Mouse (Mus musculus) forebrain, embryonic 14.5 days (tissue): Measurements from ENCODE around the gene Rasgef1b. TPM values are rescaled to one million over a fixed set of nuclear protein-coding genes. Genes with fewer than 3 reads are reported as not detected.

Experiments used
- ATAC-seq: fragments of 200-750 bp; cut with Nextera tagmentation; 2 replicates; pipeline ENCODE4 v1.8.0; 2017; ENCODE audit warnings: mild to moderate bottlenecking, moderate library complexity
- DNase-seq: peaks from one replicate; pipeline ENCODE4 v3.0.0-alpha.2; 2015; ENCODE audit warnings: low spot score
- H3K27ac ChIP-seq: fragments of 300-500 bp; sonication (generic); 2 replicates; pipeline ENCODE4 v1.5.1; 2014; ENCODE audit warnings: low read depth, mild to moderate bottlenecking, control low read depth, low read length, moderate library complexity
- H3K27me3 ChIP-seq: fragments of 300-500 bp; sonication (generic); replicated peaks from 2 replicates; pipeline ENCODE4 v1.6.1; 2014; ENCODE audit warnings: low read length, control low read depth, mixed read lengths; ENCODE audit not compliant: control insufficient read depth, insufficient read depth
- H3K36me3 ChIP-seq: fragments of 300-500 bp; sonication (generic); 2 replicates; pipeline ENCODE4 v1.6.1; 2014; ENCODE audit warnings: low read length, control low read depth; ENCODE audit not compliant: control insufficient read depth, insufficient read depth
- H3K4me1 ChIP-seq: fragments of 300-500 bp; sonication (generic); 2 replicates; pipeline ENCODE4 v1.6.1; 2014; ENCODE audit warnings: antibody characterized with exemption, low read length, control low read depth; ENCODE audit not compliant: control insufficient read depth, insufficient read depth
- H3K4me2 ChIP-seq: fragments of 300-500 bp; sonication (generic); 2 replicates; pipeline ENCODE4 v1.6.1; 2014; ENCODE audit warnings: mild to moderate bottlenecking, control low read depth, low read length
- H3K4me3 ChIP-seq: fragments of 300-500 bp; sonication (generic); 2 replicates; pipeline ENCODE4 v1.5.1; 2014; ENCODE audit warnings: low read depth, low read length, control low read depth
- H3K9ac ChIP-seq: fragments of 300-500 bp; sonication (generic); 2 replicates; pipeline ENCODE4 v1.6.1; 2014; ENCODE audit warnings: mild to moderate bottlenecking, low read length, control low read depth, moderate library complexity
- H3K9me3 ChIP-seq: fragments of 300-500 bp; sonication (generic); replicated peaks from 2 replicates; pipeline ENCODE4 v1.6.1; 2016; ENCODE audit warnings: low read length, control low read depth, mixed read lengths; ENCODE audit not compliant: control insufficient read depth
- WGBS: fragments of 180-500 bp; shearing (Covaris S2); extraction: QIAGEN DNeasy Blood & Tissue Kit; methylation state at CpG from one replicate; pipeline ENCODE4 v1.1.7; 2014; 5-methylcytosine and 5-hydroxymethylcytosine counted together
- polyA plus RNA-seq: library from polyadenylated mRNA; unstranded; fragments of >200 nt; fragmentation: Nextera tagmentation; extraction: Ambion mirVana; gene quantifications from 2 replicates; pipeline ENCODE4 v1.2.1, GENCODE M21; 2014

Rasgef1b gene
- polyA plus RNA-seq, 1 experiment from 2014 or later = 97.5 TPM

- WGBS = 90% methylated on average over 5 of the region's 5 CpGs
- no peaks in the 10 kb centered on the region for H3K36me3 ChIP-seq
- ATAC-seq (no peak), DNase-seq (no peak)
- 0 out of 2 replicates have a peak, but pooled peaks cover 3% of the 10 kb centered on the region for H3K4me1 ChIP-seq
- H3K4me3 ChIP-seq = no peak overlapping the region
- no peaks in the 10 kb centered on the region for H3K9me3 ChIP-seq
- H3K27me3 ChIP-seq = no peaks in the 10 kb centered on the region
- no peak overlapping the region for H3K27ac ChIP-seq
- H3K9ac ChIP-seq = no peak overlapping the region
- no peak overlapping the region for H3K4me2 ChIP-seq
These were observed 369.6 kb downstream of the Rasgef1b start for GRCm38 (mm10) chr5:99359251-99359650.

- no peaks in the 10 kb centered on the region for H3K27me3 ChIP-seq
- H3K9ac ChIP-seq = no peak overlapping the region
- 64% methylated on average over 5 of the region's 5 CpGs for WGBS
- H3K4me3 ChIP-seq = no peak overlapping the region
- H3K4me2 ChIP-seq = no peak overlapping the region
- peak; percentile 47 for DNase-seq
- no peaks in the 10 kb centered on the region for H3K36me3 ChIP-seq
- H3K27ac ChIP-seq = no peak overlapping the region
- H3K9me3 ChIP-seq = no peaks in the 10 kb centered on the region
- 0 out of 2 replicates have a peak, but pooled peaks cover 3% of the 10 kb centered on the region for H3K4me1 ChIP-seq
- no peak for ATAC-seq
These were observed 374.2 kb downstream of the Rasgef1b start for GRCm38 (mm10) chr5:99354640-99355132.

GRCm38 (mm10) chr5:99350030-99350429, 378.8 kb downstream of the Rasgef1b start:
- Histone ChIP-seq H3K36me3 (no peaks in the 10 kb centered on the region), H3K9ac (no peak overlapping the region), H3K4me3 (no peak overlapping the region), H3K9me3 (no peaks in the 10 kb centered on the region), H3K4me1 (0 out of 2 replicates have a peak, but pooled peaks cover 3% of the 10 kb centered on the region), H3K4me2 (no peak overlapping the region), H3K27ac (no peak overlapping the region), H3K27me3 (no peaks in the 10 kb centered on the region)
- no peak for DNase-seq
- 37% methylated on average over 4 of the region's 4 CpGs for WGBS
- no peak for ATAC-seq

GRCm38 (mm10) chr5:99348257-99348849, 380.5 kb downstream of the Rasgef1b start:
- Histone ChIP-seq H3K27me3 (no peaks in the 10 kb centered on the region), H3K4me1 (no peaks in the 10 kb centered on the region), H3K4me2 (no peak overlapping the region), H3K36me3 (no peaks in the 10 kb centered on the region), H3K9ac (no peak overlapping the region), H3K9me3 (no peaks in the 10 kb centered on the region), H3K27ac (no peak overlapping the region), H3K4me3 (no peak overlapping the region)
- 79% methylated on average over 8 of the region's 8 CpGs for WGBS
- DNase-seq = peak; percentile 45
- ATAC-seq = no peak

DNA sequence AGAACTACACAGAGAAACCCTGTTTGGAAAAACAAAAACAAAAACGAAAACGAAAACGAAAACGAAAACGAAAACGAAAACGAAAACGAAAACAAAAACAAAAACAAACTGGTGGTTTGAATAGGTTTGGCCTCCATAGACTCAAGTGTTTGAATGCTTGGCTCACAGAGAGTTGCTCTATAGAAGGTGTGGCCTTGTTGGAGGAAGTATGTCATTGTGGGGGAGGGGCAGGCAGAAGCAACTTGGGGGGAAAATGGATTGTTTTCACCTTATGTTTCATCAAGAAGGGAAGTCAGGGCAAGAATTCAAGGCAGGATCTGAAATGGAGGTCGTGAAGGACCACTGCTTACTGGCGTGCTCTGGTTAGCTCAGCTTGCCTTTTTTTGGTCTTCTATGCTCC, 386.3 kb downstream of the Rasgef1b start:
- H3K9me3 ChIP-seq = no peaks in the 10 kb centered on the region
- H3K4me2 ChIP-seq = no peak overlapping the region
- H3K4me1 ChIP-seq = no peaks in the 10 kb centered on the region
- H3K4me3 ChIP-seq = no peak overlapping the region
- no peaks in the 10 kb centered on the region for H3K27me3 ChIP-seq
- ATAC-seq (no peak), DNase-seq (no peak)
- 97% methylated on average over 10 of the region's 10 CpGs for WGBS
- no peak overlapping the region for H3K9ac ChIP-seq
- no peaks in the 10 kb centered on the region for H3K36me3 ChIP-seq
- H3K27ac ChIP-seq = no peak overlapping the region

- WGBS = 72% methylated on average over 8 of the region's 8 CpGs
- Histone ChIP-seq H3K4me2 (no peak overlapping the region), H3K9ac (no peak overlapping the region), H3K36me3 (no peaks in the 10 kb centered on the region), H3K27ac (no peak overlapping the region), H3K4me1 (no peaks in the 10 kb centered on the region), H3K9me3 (no peaks in the 10 kb centered on the region), H3K27me3 (no peaks in the 10 kb centered on the region), H3K4me3 (no peak overlapping the region)
- ATAC-seq (no peak), DNase-seq (no peak)
These were observed 388.4 kb downstream of the Rasgef1b start for GRCm38 (mm10) chr5:99340311-99340989.

DNA sequence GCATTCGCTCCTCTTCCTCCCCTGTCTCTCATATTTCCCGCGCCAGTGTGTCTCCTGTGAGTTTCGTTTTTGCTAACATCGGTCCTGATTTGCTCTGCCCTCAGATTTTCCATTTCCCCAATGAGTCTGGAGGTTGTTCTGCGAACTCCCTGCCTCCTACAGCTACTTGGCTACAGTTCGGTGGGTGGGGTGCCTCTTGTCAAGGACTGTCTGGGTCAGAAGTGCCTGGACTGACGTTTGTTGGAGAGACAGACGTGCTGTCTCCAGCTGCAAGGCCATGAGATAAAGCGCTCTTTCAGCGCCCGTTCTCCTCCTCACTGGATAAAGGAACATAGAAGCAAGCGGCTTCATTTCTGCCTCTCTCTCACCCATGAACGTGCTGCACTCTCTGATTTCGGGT, 389.1 kb downstream of the Rasgef1b start:
- no peaks in the 10 kb centered on the region for H3K9me3 ChIP-seq
- no peak overlapping the region for H3K4me3 ChIP-seq
- H3K27me3 ChIP-seq = no peaks in the 10 kb centered on the region
- WGBS = 74% methylated on average over 15 of the region's 15 CpGs
- H3K4me2 ChIP-seq = no peak overlapping the region
- H3K4me1 ChIP-seq = no peaks in the 10 kb centered on the region
- no peak for ATAC-seq
- H3K9ac ChIP-seq = no peak overlapping the region
- H3K27ac ChIP-seq = no peak overlapping the region
- DNase-seq = no peak
- H3K36me3 ChIP-seq = no peaks in the 10 kb centered on the region

DNA sequence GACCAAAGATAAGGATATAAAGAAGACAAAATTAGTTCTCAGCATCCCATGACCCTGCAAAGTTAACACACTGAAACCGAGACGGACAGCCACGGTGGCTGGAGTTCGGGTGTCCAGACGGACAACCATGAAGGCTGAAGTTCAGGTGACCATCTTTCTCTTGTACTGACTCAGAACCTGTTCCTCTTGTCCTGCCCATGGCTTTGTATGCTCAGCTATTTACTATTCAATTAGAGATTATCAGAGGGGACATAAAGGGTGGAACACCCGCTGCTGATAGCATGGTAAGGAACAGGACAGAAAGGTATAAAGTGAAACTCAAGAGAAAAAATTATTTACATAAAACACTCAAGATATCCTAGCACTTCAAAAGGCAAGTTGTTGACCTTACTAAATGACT, 390.0 kb downstream of the Rasgef1b start:
- no peak overlapping the region for H3K4me3 ChIP-seq
- H3K27ac ChIP-seq = no peak overlapping the region
- H3K9me3 ChIP-seq = no peaks in the 10 kb centered on the region
- ATAC-seq (no peak), DNase-seq (no peak)
- no peaks in the 10 kb centered on the region for H3K4me1 ChIP-seq
- no peaks in the 10 kb centered on the region for H3K27me3 ChIP-seq
- H3K9ac ChIP-seq = no peak overlapping the region
- H3K4me2 ChIP-seq = no peak overlapping the region
- WGBS = 90% methylated on average over 6 of the region's 6 CpGs
- no peaks in the 10 kb centered on the region for H3K36me3 ChIP-seq

DNA sequence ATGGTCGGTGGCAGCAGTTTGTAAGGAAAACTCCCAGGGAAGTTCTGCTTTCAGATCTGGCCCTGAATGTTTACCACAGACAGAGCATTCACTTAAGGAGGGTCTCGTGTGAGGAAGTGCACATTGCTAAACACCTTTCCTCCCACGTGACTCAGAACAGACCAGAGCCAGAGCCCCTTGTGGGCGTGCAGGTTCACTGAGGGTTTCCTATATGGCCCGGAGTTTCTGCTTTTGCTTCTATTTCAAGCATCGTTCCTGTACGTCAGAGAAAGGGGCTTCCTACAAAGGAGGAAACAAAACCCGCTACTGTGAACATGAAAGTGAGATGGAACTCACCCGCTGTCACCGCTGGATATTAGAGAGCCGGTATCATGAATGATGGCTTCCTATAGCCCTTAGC, 392.4 kb downstream of the Rasgef1b start:
- H3K9me3 ChIP-seq = no peaks in the 10 kb centered on the region
- no peaks in the 10 kb centered on the region for H3K27me3 ChIP-seq
- H3K9ac ChIP-seq = no peak overlapping the region
- no peak overlapping the region for H3K27ac ChIP-seq
- no peak overlapping the region for H3K4me2 ChIP-seq
- DNase-seq (no peak), ATAC-seq (no peak)
- H3K4me1 ChIP-seq = no peaks in the 10 kb centered on the region
- 87% methylated on average over 11 of the region's 11 CpGs for WGBS
- no peak overlapping the region for H3K4me3 ChIP-seq
- no peaks in the 10 kb centered on the region for H3K36me3 ChIP-seq
